9 mouse cellular contexts compared by ENCODE assay signal in genomic region chr9:8592618-8593017, GRCm38 (mm10). TPM values are rescaled to one million over a fixed set of nuclear protein-coding genes. Genes with fewer than 3 reads are reported as not detected.
A peak's percentile ranks its signal among the peaks of the same experiment; 100 is the strongest.
DNase-seq lines count a peak whose midpoint lies in the region; ATAC-seq and TF ChIP-seq lines count a peak whose summit lies in the region.
"Had no signal": no experiment of that assay in that cellular context is flagged by ENCODE, and none has a peak within 500 bp of the region (broad histone marks: within the 10 kb centered on the region; RNA-seq: fewer than 3 reads in every experiment).

No protein-coding gene starts in this region.

- H3K27me3 ChIP-seq in forebrain, embryonic 10.5 days (ENCODE audit: poor library complexity, severe bottlenecking), result no peaks in the 10 kb centered on the region
- no peaks in the 10 kb centered on the region for H3K27me3 ChIP-seq in forebrain, embryonic 13.5 days
- H3K27me3 ChIP-seq in limb, embryonic 11.5 days (ENCODE audit: control insufficient read depth, insufficient read depth, low read length), result no peaks in the 10 kb centered on the region
- H3K27me3 ChIP-seq in midbrain, embryonic 14.5 days (ENCODE audit: control insufficient read depth, insufficient read depth, low read length), result no peaks in the 10 kb centered on the region
- H3K27me3 ChIP-seq in forebrain, embryonic 15.5 days, result no peaks in the 10 kb centered on the region

- no peaks in the 10 kb centered on the region for H3K9me3 ChIP-seq in forebrain, embryonic 10.5 days
- no peaks in the 10 kb centered on the region for H3K9me3 ChIP-seq in forebrain, embryonic 13.5 days (replicated peaks)
- H3K9me3 ChIP-seq in limb, embryonic 11.5 days (ENCODE audit: control insufficient read depth, low read length), result no peaks in the 10 kb centered on the region
- no peaks in the 10 kb centered on the region for H3K9me3 ChIP-seq in midbrain, embryonic 14.5 days (ENCODE audit: control insufficient read depth, low read length)
- H3K9me3 ChIP-seq in forebrain, embryonic 15.5 days, result no peaks in the 10 kb centered on the region

- H3K4me1 ChIP-seq in forebrain, embryonic 10.5 days, result no peaks in the 10 kb centered on the region
- H3K4me1 ChIP-seq in forebrain, embryonic 13.5 days, result no peaks in the 10 kb centered on the region
- H3K4me1 ChIP-seq in lung, adult 2 months (ENCODE audit: control insufficient read depth, insufficient read depth, low read length), result no peaks in the 10 kb centered on the region
- no peaks in the 10 kb centered on the region for H3K4me1 ChIP-seq in limb, embryonic 11.5 days (ENCODE audit: control insufficient read depth, insufficient read depth, low read length)
- no peaks in the 10 kb centered on the region for H3K4me1 ChIP-seq in midbrain, embryonic 14.5 days (ENCODE audit: control insufficient read depth, insufficient read depth, low read length)
- no peaks in the 10 kb centered on the region for H3K4me1 ChIP-seq in forebrain, embryonic 15.5 days

- no peaks in the 10 kb centered on the region for H3K36me3 ChIP-seq in forebrain, embryonic 10.5 days (replicated peaks)
- H3K36me3 ChIP-seq in forebrain, embryonic 13.5 days (ENCODE audit: poor library complexity, severe bottlenecking), result no peaks in the 10 kb centered on the region
- no peaks in the 10 kb centered on the region for H3K36me3 ChIP-seq in limb, embryonic 11.5 days (ENCODE audit: control insufficient read depth, insufficient read depth, low read length)
- no peaks in the 10 kb centered on the region for H3K36me3 ChIP-seq in midbrain, embryonic 14.5 days (ENCODE audit: control insufficient read depth, insufficient read depth, low read length)
- H3K36me3 ChIP-seq in forebrain, embryonic 15.5 days, result no peaks in the 10 kb centered on the region

- TF ChIP-seq POLR2A in lung, adult 2 months (IDR thresholded peaks at IDR 0.05; ENCODE audit: borderline replicate concordance, extremely low read depth, low read depth, low read length), result no peak

- H3K9ac ChIP-seq in forebrain, embryonic 13.5 days, result no peak overlapping the region
- H3K9ac ChIP-seq in limb, embryonic 11.5 days (ENCODE audit: low read length), result no peak overlapping the region
- no peak overlapping the region for H3K9ac ChIP-seq in midbrain, embryonic 14.5 days (replicated peaks; ENCODE audit: low read length)
- H3K9ac ChIP-seq in forebrain, embryonic 15.5 days (replicated peaks), result no peak overlapping the region

- DNase-seq in forebrain, embryonic 10.5 days (ENCODE audit: extremely low spot score, low spot score), result peak; percentile 16
- DNase-seq in lung, adult 2 months, result no peak
- DNase-seq in lung, postnatal 36 days, result no peak
- DNase-seq in adrenal gland, postnatal 36 days, result peak; percentile 29 to 32
- peak; percentile 31 for DNase-seq in limb, embryonic 11.5 days (ENCODE audit: low spot score)
- DNase-seq in midbrain, embryonic 14.5 days, result no peak

- WGBS in forebrain, embryonic 10.5 days, result 52% methylated on average over 6 of the region's 6 CpGs
- WGBS in forebrain, embryonic 13.5 days, result 49% methylated on average over 6 of the region's 6 CpGs
- 57% methylated on average over 6 of the region's 6 CpGs for WGBS in lung, adult 2 months
- 49% methylated on average over 6 of the region's 6 CpGs for WGBS in limb, embryonic 11.5 days
- 55% methylated on average over 6 of the region's 6 CpGs for WGBS in midbrain, embryonic 14.5 days
- WGBS in forebrain, embryonic 15.5 days, result 49% methylated on average over 6 of the region's 6 CpGs

- TF ChIP-seq CTCF in lung, adult 2 months (IDR thresholded peaks at IDR 0.05; ENCODE audit: insufficient read depth, low read length), result peak; percentile 10; the same call in 1 of the 2 replicates

- no peak overlapping the region for H3K4me2 ChIP-seq in forebrain, embryonic 13.5 days
- H3K4me2 ChIP-seq in limb, embryonic 11.5 days (ENCODE audit: low read depth, severe bottlenecking), result no peak overlapping the region
- no peak overlapping the region for H3K4me2 ChIP-seq in midbrain, embryonic 14.5 days (ENCODE audit: low read length)
- no peak overlapping the region for H3K4me2 ChIP-seq in forebrain, embryonic 15.5 days (replicated peaks)

- no peak overlapping the region for H3K27ac ChIP-seq in forebrain, embryonic 10.5 days
- H3K27ac ChIP-seq in forebrain, embryonic 13.5 days, result no peak overlapping the region
- no peak overlapping the region for H3K27ac ChIP-seq in limb, embryonic 11.5 days (replicated peaks; ENCODE audit: low read depth, low read length)
- no peak overlapping the region for H3K27ac ChIP-seq in midbrain, embryonic 14.5 days (replicated peaks; ENCODE audit: low read depth, low read length)
- H3K27ac ChIP-seq in forebrain, embryonic 15.5 days (replicated peaks), result no peak overlapping the region

- ATAC-seq in forebrain, embryonic 13.5 days, result no peak
- ATAC-seq in limb, embryonic 11.5 days (ENCODE audit: insufficient number of reproducible peaks, low FRiP score, low TSS enrichment, low read depth), result 0 out of 2 replicates have a peak, but pooled peaks have one; percentile 67
- no peak for ATAC-seq in midbrain, embryonic 14.5 days (ENCODE audit: low FRiP score, low TSS enrichment)
- ATAC-seq in forebrain, embryonic 15.5 days (replicated peaks), result no peak

- H3K4me3 ChIP-seq in forebrain, embryonic 10.5 days, result no peak overlapping the region
- no peak overlapping the region for H3K4me3 ChIP-seq in forebrain, embryonic 13.5 days
- H3K4me3 ChIP-seq in lung, adult 2 months (replicated peaks; ENCODE audit: extremely low read depth, low read depth, low read length), result no peak overlapping the region
- H3K4me3 ChIP-seq in limb, embryonic 11.5 days (ENCODE audit: low read depth, low read length), result no peak overlapping the region
- H3K4me3 ChIP-seq in midbrain, embryonic 14.5 days (replicated peaks; ENCODE audit: low read depth, low read length), result no peak overlapping the region
- no peak overlapping the region for H3K4me3 ChIP-seq in forebrain, embryonic 15.5 days
- H3K4me3 ChIP-seq: erythroblast, embryonic 14.5 days had no signal

RNA-seq across cellular contexts. Expression of gene Trpc6, which starts 48.7 kb away (rescaled TPM):
- 1.5 and 1.7 TPM in 2 replicates for polyA plus RNA-seq in forebrain, embryonic 10.5 days (2016; fragmentation: Nextera tagmentation; extraction: Ambion mirVana)
- 0.61 and 0.63 TPM in 2 replicates for polyA plus RNA-seq in forebrain, embryonic 13.5 days (2015; fragmentation: Nextera tagmentation; extraction: Ambion mirVana)
- polyA plus RNA-seq in lung, adult 2 months (2012; rRNA removed), result 6.6 and 9.8 TPM in 2 replicates
- 1 to 10 TPM; 1.2 to 1.9 TPM for total RNA-seq in adrenal gland, postnatal 36 days (2021)
- polyA plus RNA-seq in limb, embryonic 11.5 days (2014; fragmentation: Nextera tagmentation; extraction: Ambion mirVana), result 0.75 and 0.92 TPM in 2 replicates
- polyA plus RNA-seq in midbrain, embryonic 14.5 days (2014; fragmentation: Nextera tagmentation; extraction: Ambion mirVana), result 0.37 and 0.63 TPM in 2 replicates
- polyA plus RNA-seq in forebrain, embryonic 15.5 days (2015; fragmentation: Nextera tagmentation; extraction: Ambion mirVana), result 0.42 and 0.61 TPM in 2 replicates

Comparison
In these comparisons a context has a peak if more than half of its experiments do, and no peak if none do; other contexts are left out.
1. DNase-seq: peak in forebrain, embryonic 10.5 days (single experiment), adrenal gland, postnatal 36 days (2 of 2) and limb, embryonic 11.5 days (single experiment); none in lung, adult 2 months (single experiment), lung, postnatal 36 days (single experiment) and midbrain, embryonic 14.5 days (single experiment).